Mouse (Mus musculus): ENCODE measurements around the gene Tdgf1.

Tdgf1 gene

DNA sequence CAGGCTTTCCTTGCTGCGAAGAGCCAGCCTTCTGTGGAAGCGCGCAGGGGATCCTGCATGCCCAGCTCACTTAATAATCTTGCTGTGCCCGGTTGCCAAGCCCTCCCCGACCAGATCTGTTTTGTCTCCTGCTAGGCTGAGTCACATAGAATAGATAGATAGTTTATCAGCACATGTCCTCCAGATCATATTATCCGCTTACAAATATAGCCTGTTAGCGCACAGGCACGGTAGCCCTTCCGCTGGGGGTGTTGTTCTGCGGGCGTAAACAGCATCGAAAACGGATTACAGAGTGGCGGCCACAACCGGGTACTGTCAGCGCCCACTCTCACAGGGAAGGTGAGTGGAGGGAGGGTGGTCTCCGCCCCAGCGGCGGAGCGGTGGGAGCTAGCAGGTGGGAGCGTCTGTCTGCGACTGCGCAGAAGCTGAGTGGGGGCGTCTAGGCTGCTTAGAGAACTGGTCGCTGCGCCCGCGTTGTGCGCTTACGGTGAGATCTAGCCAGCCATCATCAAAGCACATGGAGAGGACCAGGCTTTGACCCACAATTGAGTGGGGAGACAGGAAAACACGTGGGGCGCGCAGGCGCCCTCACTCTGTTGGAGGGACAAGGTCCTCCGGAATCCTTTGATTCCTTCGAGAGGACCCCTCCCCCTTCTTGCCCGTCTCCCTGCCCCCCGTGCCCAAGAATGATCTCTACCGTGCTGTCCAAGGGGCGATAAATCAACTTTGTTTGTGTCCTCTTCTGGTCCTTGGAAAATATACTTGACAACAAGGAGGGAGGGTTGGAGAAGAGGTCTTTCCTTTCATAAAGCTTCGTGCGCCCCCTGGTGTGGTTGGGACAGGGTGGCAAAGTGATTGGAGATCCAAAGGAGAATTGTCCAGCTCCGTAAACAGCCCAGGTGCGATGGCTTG is 7.8 kb upstream of the Tdgf1 start:
- in situ Hi-C loops (cut with MboI, MseI) = no loop called here

DNA sequence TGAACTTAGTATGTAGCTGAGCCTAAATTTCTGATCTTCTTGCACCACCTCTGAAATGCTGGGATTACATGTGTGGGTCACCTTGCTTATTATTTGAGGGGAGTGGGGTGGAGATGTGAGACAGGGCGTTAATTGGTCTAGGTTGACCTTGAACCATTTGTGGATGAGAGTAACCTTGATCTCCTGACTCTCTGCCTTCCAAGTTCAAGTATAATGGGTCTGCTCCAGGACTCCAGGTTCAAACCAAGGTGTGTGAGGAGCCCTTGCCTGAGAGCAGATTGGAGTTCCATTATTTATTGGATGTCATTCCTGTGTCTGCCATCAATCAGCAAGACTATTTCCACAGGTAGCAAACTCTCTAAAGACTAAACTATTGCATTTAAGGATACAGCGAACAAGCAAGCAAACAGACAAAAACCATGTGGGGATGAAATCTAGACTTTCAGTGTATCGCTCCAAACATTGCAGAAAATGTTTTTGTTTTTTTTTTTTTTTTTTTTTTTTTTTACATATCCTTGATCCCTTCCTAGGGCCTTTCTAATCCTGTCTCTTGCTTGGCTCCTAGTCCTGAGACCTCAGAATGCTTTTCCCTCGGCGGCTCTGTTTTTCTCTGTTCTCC is 7.1 kb upstream of the Tdgf1 start:
- in situ Hi-C loops (cut with MboI, MseI) = no loop called here

DNA sequence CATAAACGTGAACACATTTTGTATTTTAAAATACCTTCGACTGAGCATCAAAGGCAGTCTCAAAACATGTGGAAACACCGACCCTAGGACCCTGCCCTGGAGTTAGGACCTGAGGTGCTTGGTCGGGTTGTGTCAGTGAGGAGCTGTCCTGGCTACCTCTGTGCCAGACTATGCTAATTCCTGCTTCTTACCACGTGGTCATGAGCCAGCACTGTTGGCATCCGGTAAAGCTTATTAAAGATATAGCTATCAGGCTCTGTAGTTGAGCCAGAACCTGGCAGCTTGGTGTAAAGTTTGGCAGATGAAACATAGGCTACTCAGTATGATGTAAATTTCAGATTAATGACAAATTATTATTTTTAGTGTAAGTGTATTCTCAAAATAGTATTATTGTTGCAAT is 6.4 kb upstream of the Tdgf1 start:
- in situ Hi-C loops (cut with MboI, MseI) = no loop called here

DNA sequence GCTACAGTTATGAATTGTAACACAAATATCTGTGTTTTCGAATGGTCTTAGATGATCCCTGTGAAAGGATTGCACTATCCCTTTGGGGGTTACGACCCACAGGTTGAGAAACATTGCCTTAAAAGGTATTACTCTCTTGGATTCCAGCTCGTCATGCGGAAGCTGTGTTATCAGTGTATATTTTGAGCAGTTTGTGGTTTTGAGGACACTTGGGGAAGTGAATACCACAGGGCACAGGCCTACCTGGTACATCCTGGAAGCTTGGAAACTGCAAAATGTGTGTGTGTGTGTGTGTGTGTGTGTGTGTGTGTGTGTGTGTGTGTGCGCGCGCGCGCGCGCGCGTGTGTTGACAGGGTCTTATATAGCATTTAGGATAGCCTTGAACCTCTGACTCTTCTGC is 5.9 kb upstream of the Tdgf1 start:
- in situ Hi-C loops (cut with MboI, MseI) = no loop called here

DNA sequence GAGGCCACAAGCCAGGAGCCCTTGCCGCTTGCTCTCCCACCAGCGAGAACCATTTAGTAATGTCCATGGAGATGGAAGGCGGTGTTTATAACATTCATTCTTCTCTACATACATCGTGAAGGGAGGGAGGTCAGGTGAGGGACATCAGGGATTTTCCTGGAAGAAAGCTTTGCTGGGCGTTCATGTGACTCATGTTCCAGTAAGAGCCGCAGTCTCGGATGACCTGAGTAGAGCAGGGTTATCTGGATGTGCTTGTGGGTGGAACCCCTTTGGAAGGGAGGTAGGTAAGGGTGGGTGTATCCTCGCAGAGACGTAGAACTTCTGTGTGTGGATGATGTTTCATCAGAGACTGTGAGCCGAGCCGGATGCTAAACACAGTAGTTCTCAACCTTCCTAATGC is 5.4 kb upstream of the Tdgf1 start, which contains the start of gene Lrrc2:
Gene Lrrc2 (plus strand): TSS at position 149 of the 400 bp plus-strand sequence.
- in situ Hi-C loops (cut with MboI, MseI) = no loop called here

DNA sequence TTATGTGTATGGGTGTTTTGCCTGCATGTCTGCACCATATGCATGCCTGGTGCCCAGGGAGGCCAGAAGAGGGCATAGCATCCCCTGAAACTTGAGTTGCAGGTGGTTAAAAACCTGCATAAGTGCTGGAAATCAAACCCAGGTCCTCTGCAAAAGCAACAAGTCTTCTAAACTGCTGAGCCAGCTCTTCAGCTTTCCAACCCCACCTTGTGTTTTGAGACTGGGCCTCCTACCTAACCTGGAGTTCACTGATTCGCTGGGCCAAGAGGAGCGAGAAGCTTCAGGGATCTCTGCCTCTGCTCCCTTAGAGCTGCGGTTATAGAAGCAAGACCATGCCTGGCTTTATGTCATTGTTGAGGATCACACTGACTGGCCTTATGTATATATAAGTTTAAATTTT is 4.2 kb upstream of the Tdgf1 start:
- in situ Hi-C loops (cut with MboI, MseI) = no loop called here

DNA sequence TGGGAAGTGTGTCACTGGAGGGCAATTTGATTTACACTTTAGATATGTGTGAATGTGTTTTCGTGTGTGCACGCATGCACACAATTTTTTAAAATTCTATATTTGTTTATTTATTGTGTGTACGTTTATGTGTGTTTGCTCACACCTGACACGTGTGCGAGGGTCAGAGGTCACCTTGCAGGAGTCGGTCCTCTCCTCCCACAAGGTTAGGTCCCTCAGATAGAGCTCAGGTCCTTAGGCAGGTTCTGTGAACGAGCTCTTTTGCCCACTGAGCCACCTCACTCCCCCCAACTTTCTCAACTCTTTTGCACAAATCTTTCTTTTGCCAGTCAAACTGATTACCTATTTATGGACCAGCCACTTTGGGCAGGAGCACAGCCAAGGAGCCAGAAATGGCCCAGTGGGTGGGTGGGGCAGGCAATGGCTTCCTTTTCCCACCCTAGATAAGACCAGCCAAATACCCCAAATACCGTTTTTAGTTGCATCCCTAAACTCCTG is 2.9 kb upstream of the Tdgf1 start:
- in situ Hi-C loops (cut with MboI, MseI) = no loop called here

DNA sequence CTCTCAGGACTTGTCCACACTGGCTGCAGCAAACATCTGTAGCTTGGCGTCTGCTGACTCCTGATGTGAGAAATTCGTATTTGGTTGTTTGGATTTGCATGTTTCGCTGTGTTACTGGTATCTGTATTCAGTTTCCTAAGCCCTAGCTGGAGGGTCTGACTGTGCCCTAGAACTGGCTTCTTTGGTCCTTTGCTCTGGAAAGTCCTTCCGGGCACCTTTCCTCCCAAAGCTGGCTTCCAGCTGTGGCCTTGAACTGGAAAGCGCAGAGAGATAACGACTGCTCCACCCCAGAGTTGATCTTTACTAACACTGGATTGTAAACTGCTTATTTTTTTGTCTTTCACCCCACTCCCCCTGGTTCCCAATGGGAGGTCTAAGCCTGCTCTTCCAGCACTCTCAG is 1.9 kb upstream of the Tdgf1 start:
- in situ Hi-C loops (cut with MboI, MseI) = no loop called here

DNA sequence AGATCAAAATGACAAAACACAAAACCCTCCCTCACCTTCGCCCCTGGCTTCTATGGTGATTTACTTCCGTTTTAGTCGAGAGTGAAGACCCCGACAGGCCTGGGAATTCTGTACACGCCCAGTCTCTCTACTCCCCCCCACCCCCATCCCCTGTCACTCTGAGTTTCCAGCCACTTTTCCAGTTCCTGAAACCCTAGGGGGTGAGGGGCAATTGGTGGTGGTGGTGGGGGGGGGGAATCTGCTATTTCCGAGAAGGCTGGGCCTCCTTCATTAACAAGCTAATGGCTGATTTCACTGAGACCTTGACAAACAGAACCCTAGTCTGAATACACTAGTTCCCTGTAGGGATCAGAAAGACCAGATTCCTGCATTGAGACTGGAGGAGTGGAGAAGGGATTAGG is 1.3 kb upstream of the Tdgf1 start:
- in situ Hi-C loops (cut with MboI, MseI) = no loop called here

DNA sequence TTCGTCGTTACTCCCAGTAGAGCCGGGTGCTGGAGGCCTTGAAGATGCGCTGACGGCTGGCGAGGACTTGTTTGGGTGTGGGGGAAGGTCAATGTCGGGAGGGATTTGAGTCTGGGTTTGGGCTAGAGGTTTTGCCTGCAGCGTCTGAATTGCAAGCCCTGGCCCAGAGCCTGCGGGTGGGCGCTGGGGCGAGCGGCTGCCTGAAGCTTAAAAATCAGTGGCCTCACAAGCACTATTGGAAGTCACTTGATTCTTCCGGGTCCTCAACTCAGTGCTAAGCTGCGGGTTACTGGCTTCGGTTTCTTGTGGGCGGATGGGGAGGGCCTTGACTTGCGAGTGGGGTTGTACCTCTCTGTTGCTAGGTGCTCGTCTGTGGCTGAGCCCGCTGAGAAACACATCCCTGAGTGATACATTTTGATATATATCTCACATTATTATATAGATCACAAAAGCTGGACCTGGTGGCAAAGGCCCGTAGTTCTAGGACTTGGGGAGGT is 638 bp upstream of the Tdgf1 start:
- in situ Hi-C loops (cut with MboI, MseI) = no loop called here

DNA sequence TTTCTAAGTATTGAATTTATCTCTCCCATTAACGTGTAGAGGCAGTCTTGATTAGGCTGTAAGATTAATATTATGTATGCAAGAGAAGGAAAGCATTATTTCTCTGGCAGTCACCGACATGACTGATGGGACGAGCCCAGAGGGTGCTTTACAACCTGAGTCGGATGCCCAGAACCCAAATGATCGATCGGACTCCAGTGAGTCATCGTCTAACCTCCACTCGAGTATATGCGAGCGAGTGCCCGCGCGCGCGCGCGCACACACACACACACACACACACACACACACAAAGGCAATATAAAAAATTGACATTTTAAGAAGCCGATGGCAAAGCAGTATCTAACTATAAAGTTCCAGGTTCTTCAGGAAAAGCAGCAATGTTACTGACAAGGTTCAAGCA is 615 bp downstream of the Tdgf1 start:
- in situ Hi-C loops (cut with MboI, MseI) = no loop called here

DNA sequence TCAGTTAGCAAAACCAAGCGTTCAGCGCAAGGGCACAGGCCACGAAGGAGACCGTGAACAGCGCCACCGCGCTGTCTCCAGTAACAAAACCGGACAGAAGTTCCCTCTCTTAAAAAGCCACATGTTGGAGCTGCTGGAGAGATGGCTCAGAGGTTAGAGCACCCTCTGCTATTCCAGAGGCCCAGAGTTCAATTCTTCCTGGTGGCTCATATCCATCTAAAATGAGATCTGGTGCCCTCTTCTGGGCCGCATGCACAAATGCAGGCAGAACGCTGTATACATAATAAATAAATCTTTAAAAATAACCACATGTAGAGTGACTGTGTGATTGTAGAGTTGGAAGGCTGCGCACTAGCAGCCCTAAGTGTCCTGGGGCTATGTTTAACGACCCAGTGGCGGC is 1.7 kb downstream of the Tdgf1 start:
- in situ Hi-C loops (cut with MboI, MseI) = no loop called here

DNA sequence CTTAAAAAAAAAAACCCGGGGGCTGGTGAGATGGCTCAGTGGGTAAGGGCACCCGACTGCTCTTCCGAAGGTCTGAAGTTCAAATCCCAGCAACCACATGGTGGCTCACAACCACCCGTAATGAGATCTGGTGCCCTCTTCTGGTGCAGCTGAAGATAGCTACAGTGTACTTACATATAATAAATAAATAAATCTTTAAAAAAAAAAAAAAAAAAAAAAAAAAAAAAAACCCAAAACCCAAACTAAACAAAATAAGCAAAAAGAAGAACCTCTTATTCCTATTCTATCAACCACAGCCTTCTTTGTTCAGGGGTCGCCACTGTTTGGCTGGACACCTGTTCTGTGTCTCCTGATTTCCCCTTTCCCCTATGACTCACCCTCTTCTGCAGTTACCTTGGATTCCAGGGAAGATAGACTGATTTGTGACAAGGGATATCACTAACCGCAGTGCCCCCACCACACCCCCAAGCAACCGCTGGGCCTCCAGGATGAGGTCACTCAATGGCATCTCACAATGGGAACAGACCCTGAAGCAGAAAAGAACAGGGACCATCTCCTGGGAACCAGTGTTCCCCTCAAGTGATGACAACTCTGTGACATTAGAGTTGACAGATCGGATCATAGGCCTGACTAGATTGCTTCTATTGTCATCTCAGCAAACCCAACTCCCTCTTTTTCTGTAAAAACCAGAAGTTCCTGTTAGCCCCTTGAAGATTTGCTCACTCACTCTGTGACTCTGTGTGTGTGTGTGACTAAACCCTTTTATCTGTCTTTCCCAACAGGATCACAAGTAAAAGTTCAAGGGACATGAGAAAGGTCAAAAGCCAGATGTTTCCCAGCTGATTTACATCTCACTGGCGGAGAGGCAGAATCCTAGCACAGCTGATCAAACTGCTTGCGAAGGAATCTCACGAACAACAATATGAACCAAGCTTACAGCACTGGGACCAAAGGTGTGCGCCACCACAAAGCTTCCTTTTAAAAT is 8.2 kb downstream of the Tdgf1 start:
- in situ Hi-C loops (cut with MboI, MseI) = no loop called here

DNA sequence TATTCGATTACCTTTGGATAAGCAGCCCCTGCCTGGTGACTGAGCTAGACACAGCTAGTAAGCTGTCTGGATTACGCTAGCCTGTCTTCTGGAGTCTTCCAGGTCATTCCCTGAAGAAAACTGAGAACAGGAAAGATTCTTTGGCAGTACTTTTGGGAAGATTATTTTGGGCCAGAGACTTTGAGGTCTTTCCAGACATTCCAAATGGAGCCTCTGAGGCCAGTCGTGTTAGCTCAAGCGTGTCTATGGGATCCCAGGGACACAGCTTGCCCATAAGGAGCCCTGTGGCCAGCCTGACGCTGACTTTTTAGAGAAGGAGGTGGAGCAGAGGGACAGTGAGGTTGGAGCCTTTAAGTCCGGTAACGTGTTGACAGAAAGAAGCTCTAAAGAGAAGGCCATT is 10.0 kb downstream of the Tdgf1 start:
- in situ Hi-C loops (cut with MboI, MseI) = no loop called here

DNA sequence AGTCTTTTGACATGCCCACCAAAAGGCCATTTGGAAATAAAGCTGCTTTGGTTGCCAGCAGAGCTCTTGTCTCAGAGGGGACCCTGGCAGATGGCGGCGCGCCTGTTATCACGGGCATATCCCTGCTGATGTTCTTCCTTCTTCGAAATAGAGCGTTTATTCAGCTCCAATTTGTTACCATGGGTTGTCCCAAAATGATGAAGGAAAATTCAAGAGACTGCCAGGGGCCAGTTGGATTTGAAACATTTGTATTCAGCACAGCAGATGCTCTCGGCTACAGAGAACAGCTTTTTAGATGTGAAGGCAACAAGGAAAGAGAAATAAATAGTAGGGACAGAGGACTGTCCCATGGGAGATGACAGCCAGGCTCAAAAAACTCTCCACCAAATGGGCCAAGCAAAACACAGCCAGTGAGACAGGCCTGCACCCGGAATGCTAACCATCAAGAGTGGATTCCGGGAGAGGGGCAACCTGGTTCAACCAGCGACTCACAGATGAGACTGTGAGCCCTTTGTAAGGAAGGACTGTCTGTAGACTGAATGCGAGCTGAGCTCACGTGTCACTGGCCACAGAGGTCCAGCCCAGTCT is 12.0 kb downstream of the Tdgf1 start:
- in situ Hi-C loops (cut with MboI, MseI) = no loop called here

DNA sequence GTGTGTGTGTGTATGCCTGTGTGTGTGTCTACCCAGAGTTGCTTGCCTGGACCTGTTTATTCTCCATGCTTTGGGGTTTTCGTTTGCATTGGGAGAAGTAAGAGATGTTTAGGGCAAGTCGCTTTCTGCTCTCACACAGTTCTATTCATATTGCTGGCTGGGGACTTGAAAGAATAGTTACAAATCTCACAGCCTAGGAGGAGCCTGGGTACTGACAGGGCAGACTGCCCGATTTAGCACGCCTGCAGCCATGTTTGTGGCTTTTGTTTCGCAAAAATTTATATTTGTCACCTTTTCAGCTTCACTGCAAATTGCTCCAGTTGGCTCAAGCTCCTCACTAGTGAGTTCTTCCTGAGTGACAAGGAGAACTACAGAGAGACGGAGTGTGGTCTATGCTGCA is 14.4 kb downstream of the Tdgf1 start:
- in situ Hi-C loops (cut with MboI, MseI) = no loop called here

DNA sequence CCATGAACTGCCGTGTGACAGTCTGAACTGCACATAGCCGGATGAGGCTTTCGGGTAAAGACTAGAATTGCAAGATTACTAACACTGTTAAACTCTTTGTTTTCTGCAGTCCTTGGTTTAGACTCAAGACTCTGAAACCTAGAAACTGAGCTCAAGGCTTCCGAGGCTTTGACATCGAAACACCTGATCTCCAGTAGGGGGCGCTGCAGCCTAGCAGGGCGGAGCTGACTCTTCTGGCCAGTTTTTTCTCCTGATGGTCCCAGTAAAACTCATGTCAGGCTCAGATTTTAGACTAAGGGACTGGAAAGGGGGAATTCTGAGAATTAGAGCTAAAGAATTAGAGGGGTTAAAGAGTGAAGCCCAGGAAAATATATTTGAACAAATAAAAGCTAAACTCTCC is 23.2 kb downstream of the Tdgf1 start:
- in situ Hi-C loops (cut with MboI, MseI) = no loop called here

DNA sequence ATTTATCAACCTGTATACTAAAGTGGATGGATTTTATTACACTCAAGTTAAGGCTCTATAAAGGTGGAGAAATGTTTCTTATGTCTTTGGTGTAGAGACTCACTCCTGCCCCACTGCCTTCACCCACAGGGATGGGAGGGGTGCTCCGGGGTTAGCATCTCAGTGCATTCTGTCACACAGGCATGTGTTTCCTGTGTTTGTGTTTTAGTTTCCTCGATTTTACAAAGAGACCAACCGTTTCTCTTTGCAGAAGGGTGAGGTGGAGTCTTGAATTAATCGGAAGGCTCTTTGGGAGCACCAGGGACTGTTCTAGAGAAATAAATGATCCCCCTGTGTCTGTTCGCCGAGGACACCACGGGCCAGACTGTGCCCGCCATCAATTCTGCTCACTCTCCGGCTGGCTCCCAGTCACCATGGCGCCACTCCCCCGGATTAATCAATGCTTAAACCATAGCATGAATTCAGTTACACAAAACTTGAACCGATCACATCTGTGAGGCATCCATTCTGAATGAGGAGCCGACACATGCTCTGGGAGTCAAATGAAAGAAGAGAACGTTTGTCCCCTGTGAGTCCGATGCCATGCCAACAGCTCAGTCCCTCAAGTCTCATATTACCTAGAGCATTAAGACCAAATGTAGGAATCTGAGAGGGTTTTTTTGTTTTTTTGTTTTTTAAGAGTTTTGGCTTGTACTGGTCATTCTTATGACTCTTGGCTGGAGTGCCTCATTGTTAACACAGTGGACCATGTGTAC is 25.1 kb downstream of the Tdgf1 start:
- in situ Hi-C loops (cut with MboI, MseI) = no loop called here

DNA sequence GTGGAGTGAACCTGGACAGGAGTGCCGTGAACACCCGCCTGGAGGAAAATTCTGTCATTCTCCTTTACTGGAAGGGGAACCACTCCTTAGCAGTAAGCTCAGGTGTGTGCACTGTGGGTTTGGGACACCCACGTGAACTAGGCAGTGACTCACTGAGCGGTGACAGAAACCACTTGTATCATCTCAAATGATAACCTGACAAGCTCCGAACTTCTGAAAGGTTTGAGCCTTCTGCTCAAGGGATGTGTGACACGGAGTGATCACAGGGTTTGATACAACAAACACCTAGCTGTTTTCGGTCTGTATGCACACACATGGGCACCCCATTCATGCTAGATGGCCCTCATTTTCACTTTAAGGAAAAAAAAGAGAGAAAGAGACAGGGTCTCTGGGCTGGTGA is 29.2 kb downstream of the Tdgf1 start, which contains the start of gene Fam240a:
Gene Fam240a (minus strand): TSS at position 76 of the 400 bp plus-strand sequence.
- in situ Hi-C loops (cut with MboI, MseI) = no loop called here

DNA sequence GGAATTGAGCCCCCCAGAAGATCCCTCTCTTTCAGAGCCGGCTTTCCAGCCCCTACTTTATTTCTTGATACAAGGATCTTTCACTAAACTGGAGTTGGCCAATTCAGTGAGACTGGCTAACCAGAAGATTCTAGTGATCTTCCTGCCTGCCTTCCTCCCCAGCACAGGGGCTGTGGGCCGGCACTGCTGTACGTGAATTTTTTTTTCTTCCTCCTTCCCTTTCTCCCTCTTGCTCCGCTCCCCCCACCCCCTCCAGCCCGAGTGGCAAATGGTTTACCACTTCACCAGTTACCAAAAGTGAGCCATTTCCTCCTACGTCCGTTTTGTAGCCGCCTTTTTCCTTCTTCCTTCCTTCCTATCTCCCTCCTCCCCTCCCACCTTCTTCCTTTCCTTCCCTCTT is 30.5 kb downstream of the Tdgf1 start:
- in situ Hi-C loops (cut with MboI, MseI) = no loop called here
